Mouse (Mus musculus) cerebellum, postnatal 4 days (tissue): ENCODE data around the gene Ugt1a7c.
"Not testable (repeated sequence)": the region's sequence is repeated elsewhere in the genome, so short reads cannot be mapped to it uniquely, and the experiment has no call there.

ENCODE experiments used
- DNase-seq, 2 experiments: peaks; one replicate each; pipeline ENCODE4 v3.0.0; 2022; ENCODE audit warnings: low spot score in 2 of 2, mixed read lengths in 1 of 2

The Ugt1a7c gene

DNA sequence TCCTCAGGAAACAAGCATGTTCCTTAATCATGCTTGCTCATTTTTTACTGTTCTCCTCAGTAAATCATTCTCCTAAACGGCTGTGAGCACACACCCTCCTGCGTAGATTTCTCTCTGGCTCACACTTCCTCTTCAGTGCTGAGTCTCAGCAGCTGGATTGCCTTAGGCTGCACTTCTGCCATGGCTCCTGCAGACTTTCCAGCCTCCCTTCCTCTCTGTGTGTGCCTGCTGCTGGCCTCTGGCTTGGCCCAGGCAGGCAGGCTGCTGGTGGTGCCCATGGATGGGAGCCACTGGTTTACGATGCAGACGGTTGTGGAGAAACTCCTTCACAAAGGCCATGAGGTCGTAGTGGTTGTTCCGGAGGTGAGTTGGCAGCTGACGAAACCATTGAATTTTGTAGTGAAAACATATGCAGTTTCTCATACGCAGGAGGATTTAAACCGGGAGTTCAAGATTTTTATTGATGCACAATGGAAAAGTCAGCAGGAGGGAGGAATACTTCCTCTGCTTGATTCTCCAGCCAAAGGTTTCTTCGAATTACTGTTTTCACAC lies at the start of gene Ugt1a7c:
Ugt1a7c (plus strand) TSS at position 122 of the 552 bp plus-strand sequence.
- DNase-seq, result no peak

DNA sequence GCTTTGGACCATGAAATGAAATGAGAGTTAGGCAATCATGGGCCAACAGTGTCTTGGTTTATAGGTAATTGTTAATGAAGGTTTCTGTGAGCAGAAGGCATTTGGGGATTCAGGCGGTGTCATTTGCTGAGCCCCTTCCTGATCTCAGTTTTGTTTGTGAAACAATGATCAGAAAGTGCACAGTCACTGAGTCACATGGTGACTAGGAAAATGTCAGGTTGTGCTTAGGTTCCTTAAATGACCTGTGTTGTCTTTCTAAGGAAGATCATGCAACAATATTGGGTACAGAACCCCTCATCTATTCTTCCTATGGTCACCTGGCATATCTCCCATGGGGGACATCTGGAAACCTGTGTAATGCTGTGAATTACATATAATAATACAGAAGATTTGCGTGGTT lies 47.5 kb upstream of the Ugt1a7c start:
- not testable (repeated sequence) for DNase-seq

DNA sequence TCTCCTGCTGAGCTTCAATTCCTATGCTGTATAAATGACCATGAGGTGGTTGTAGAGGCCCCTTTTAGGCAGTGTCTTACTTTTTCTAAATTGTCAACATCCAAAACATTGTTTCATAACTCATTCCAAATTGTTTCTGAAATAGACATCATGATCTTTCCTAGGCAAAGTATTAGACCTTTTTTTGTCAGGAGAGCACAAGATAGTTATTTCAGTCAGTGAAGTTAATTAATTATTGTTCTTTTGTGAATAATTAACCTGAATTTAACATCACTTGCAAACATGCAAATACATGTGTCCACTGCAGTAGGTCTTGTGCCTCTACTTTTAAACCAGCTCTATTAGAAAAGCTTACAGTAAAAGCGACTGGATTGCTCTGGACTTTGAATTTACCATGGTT lies 39.8 kb upstream of the Ugt1a7c start, which contains the start of gene Ugt1a10:
Ugt1a10 (plus strand) TSS at position 301 of the 400 bp plus-strand sequence.
- no peak for DNase-seq

DNA sequence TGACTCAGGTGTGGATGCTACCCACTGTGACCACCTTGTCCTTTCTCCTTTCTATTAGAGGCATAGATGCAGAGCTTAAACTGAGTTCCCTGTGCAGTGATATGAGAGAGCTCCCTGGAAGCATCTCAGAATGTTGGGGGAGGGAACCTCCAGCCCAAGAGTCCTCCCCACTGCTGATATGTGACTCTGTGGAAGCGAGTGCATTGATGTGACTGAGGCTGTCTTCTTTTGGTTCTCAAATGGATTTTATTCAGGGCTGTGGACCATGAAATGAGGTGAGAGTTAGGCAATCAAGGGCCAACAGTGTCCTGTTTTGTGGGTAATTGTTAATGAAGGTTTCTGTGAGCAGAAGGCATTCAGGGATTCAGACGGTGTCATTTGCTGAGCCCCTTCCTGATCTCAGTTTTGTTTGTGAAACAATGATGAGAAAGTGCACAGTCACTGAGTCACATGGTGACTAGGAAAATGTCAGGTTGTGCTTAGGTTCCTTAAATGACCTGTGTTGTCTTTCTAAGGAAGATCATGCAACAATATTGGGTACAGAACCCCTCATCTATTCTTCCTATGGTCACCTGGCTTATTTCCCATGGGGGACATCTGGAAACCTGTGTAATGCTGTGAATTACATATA lies 28.3 kb upstream of the Ugt1a7c start:
- not testable (repeated sequence) for DNase-seq

- DNase-seq, result no peak
Observed at GRCm38 (mm10) chr1:88070495-88070894, 24.4 kb upstream of the Ugt1a7c start, which contains the start of gene Ugt1a9. Ugt1a9 (plus strand) TSS chr1:88070800.

- no peak for DNase-seq
Observed at GRCm38 (mm10) chr1:88070902-88071301, 24.0 kb upstream of the Ugt1a7c start.

GRCm38 (mm10) chr1:88074471-88074870 lies 20.4 kb upstream of the Ugt1a7c start:
- DNase-seq, result no peak

- no peak for DNase-seq
Observed at GRCm38 (mm10) chr1:88077128-88077527, 17.7 kb upstream of the Ugt1a7c start.

GRCm38 (mm10) chr1:88081670-88082069 lies 13.2 kb upstream of the Ugt1a7c start:
- DNase-seq, result no peak

DNA sequence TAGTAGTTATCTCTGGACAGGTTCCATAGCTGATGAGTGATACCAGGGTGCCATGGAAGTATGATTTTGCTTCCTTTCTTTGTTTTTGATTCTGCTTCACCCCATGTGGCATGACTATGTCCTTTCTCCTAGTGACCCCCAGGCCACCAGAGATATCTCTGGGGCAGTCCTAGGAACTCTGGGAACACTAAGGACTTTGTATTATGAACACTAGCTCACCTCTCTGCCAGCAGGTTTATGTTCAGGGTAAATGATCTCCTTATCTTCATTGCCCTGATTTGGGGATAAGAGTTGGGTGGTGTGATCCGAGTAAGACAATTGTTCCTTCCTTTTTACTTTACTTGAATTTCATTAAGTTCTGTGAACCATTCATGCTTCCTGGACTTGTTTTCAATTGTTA lies 8.7 kb upstream of the Ugt1a7c start:
- no peak for DNase-seq

GRCm38 (mm10) chr1:88087513-88087912 lies 7.3 kb upstream of the Ugt1a7c start, which contains the start of gene Ugt1a8:
Ugt1a8 (plus strand) TSS chr1:88087813.
- DNase-seq, result no peak

DNA sequence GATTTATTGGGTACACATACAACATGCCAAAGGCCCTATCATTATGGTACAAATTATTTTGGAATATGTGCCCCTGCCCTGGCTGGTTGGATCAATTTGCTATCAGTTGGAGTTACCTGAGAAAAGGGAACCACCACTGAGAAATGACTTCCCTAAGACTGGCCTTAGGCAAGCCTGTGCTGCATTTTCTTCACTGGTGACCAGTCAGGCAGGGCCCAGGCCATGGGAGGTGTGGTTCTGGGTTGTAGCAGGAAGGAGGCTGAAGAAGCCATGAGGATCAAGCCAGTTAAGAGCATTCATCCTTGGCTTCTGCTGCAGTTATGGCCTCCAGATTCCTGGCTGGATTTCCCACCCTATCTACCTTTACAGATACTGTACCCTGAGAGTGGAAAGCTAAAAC lies 2.5 kb upstream of the Ugt1a7c start:
- no peak for DNase-seq

- not testable (repeated sequence) for DNase-seq
Observed at GRCm38 (mm10) chr1:88094270-88094676, 589 bp upstream of the Ugt1a7c start.

DNA sequence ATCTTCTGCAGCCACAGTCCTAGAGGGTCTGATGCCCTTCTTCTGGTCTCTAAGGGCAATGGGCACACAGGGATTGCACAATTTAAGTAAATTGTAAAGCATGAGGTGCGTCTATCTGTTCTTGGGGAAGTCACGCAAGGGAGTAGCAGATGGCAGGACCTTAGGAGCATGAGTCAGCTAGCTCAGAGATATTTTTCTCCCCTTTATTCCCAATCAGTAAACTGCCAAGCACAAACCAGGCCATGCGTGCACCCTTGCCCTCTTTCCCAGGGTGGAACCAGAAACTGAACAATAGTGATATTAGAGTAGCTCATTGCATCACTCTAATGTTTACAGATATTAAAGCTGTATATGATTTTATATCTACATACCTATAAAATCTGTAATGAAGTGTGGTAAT lies 3.7 kb downstream of the Ugt1a7c start:
- DNase-seq, result not testable (repeated sequence)

GRCm38 (mm10) chr1:88099691-88100090 lies 4.8 kb downstream of the Ugt1a7c start:
- not testable (repeated sequence) for DNase-seq

- not testable (repeated sequence) for DNase-seq
Observed at GRCm38 (mm10) chr1:88103019-88103418, 8.2 kb downstream of the Ugt1a7c start, which contains the start of gene Ugt1a6b. Ugt1a6b (plus strand) TSS chr1:88103252.

- DNase-seq, result not testable (repeated sequence)
Observed at GRCm38 (mm10) chr1:88103697-88104468, 9.0 kb downstream of the Ugt1a7c start.

DNA sequence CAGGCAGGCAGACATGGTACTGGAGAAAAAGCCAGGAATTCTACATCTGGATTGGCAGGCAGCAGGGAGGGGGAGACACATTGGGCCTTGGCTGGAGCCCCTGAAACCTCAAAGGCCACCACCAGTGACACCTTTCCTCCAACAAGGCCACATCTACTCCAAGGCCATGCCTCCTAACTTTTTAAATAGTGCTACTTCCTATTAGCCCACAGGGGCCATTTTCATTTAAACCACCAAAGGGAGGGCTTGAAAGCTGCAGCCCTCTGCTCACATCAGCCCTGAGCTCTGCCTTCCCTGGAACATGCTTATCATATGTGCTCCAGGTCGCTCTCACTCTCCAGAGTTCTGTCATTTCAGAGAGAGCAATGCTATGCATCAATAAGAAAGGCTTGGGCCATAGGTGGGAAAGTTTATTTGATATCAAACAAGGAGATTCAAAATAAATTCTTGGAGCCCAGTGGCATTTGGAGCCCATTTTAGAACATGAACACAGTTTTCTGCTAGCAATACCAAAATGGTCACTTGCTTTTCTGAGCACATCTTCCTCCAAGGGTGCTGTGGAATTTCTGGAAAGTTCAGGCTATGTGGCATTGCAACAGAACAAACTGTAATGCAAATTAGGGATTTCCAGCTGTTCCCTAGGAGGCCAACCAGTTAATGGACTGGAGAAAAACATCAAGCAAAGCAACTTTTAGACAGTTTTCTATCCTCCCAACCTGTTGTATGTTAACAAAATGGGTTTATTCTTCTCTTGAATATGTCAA lies 10.0 kb downstream of the Ugt1a7c start:
- DNase-seq, result no peak

DNA sequence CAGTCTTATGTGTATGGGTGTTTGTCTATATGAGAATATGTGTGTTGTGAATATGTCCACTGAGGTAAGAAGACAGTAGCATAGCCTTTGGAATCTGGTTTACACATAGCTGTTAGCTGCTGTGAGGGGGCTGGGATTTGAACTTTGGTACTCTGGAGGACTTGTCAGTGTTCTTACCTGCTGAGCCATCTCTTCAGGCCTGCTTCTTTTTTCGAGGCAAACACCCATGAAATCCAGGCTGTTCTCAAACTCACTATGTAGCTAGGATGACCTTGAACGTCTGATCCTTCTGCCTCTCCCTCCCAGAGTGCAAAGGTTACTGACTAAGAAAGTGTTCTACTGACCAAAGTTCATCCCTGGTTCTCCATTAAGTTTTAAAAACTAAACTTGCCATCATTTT lies 10.8 kb downstream of the Ugt1a7c start:
- DNase-seq, result no peak

DNA sequence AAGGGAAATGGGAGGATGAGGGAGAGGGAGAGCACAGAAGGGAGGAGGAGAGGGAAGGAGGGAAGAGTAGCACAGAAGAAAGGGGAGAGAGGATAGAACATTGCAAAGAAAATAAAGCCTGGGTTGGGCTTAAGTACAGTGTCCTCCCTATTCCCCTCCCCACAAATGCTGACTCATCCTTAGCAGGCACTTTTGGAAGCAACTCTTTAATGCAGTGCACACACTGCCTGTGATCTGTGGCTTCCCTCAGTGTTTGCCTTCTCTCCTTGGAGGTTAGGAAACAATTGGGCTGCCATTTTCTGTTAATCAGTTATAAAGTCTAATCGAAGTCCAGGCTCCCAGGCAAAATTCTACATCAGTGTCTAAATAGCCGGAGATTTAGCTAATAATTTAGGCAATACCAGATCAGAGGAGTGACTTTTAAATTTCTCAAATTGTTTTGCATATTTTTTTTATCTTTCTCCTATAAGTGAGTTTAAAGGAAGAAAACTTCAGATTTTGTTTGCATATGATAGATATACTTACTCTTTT lies 14.2 kb downstream of the Ugt1a7c start:
- not testable (repeated sequence) for DNase-seq

DNA sequence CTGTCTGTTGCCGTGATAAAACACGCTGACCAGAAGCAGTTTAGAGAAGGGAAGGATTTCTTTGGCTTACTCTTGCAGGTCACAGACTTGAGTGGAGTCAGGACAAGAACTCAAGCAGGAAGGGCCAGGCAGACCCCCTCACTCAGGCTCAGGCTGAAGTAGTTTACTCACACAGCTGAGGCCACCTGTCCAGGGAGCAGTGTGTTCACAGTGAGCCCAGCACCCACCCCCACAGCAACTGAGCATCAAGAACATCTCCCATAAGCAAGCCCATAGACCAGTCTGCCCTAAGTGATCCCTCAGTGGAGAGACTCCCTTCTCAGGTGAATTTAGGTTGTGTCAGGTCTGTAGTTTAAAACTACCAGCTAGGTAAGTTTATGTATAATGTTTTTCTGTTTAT lies 14.7 kb downstream of the Ugt1a7c start:
- not testable (repeated sequence) for DNase-seq
